Mouse (Mus musculus) stomach, postnatal 0 days (tissue): ENCODE data around the gene Ntng2.

Source experiments
- CTCF ChIP-seq: IDR thresholded peaks from 2 replicates; pipeline ENCODE4 v1.5.1; 2016; ENCODE audit warnings: antibody characterized with exemption, low read depth, mild to moderate bottlenecking, moderate library complexity
- EP300 ChIP-seq: optimal IDR thresholded peaks from 2 replicates; pipeline ENCODE3; 2016; ENCODE audit warnings: antibody characterized with exemption

- TF ChIP-seq EP300 = no peak
- no peak for TF ChIP-seq CTCF
These were observed 17.0 kb downstream of the Ntng2 start for GRCm38 (mm10) chr2:29235811-29236210.
